Mouse (Mus musculus) liver, embryonic 14.5 days (tissue): ENCODE measurements around the gene Prss36. TPM values are rescaled to one million over a fixed set of nuclear protein-coding genes. Genes with fewer than 3 reads are reported as not detected.
"Not testable (repeated sequence)": the region's sequence is repeated elsewhere in the genome, so short reads cannot be mapped to it uniquely, and the experiment has no call there.

Experiments
- ATAC-seq: fragments of 200-750 bp; cut with Nextera tagmentation; 2 replicates; pipeline ENCODE4 v1.8.0; 2017; ENCODE audit warnings: moderate number of reproducible peaks, mild to moderate bottlenecking, moderate library complexity; ENCODE audit not compliant: insufficient read depth
- DNase-seq, 3 experiments: peaks; one replicate each; pipeline ENCODE4 v3.0.0-alpha.2; 2012 to 2013; ENCODE audit warnings: low read depth in 3 of 3, low spot score in 3 of 3
- H3K27ac ChIP-seq: fragments of 300-500 bp; sonication (generic); 2 replicates; pipeline ENCODE4 v1.5.1; 2014; ENCODE audit warnings: moderate library complexity, mild to moderate bottlenecking, control low read depth, inconsistent platforms
- H3K27me3 ChIP-seq: fragments of 300-500 bp; sonication (generic); 2 replicates; pipeline ENCODE4 v1.6.1; 2014; ENCODE audit warnings: mild to moderate bottlenecking, low read length, moderate library complexity; ENCODE audit not compliant: control insufficient read depth, insufficient read depth
- H3K36me3 ChIP-seq: fragments of 300-500 bp; sonication (generic); replicated peaks from 2 replicates; pipeline ENCODE4 v1.6.1; 2014; ENCODE audit warnings: low read depth; ENCODE audit not compliant: control insufficient read depth, insufficient read depth
- H3K4me1 ChIP-seq, 2 experiments: fragments of 200-500 bp in 1 of 2; fragments of 300-500 bp in 1 of 2; sonication (generic) in 1 of 2; replicated peaks; 2 replicates each; pipeline ENCODE4 v1.6.1; 2012 to 2014; ENCODE audit warnings: antibody characterized with exemption in 1 of 2, inconsistent platforms in 1 of 2, low read length in 1 of 2; ENCODE audit not compliant: control insufficient read depth in 2 of 2, insufficient read depth in 2 of 2
- H3K4me2 ChIP-seq: fragments of 300-500 bp; sonication (generic); 2 replicates; pipeline ENCODE4 v1.6.1; 2014; ENCODE audit warnings: low read depth, mild to moderate bottlenecking, control low read depth, moderate library complexity
- H3K4me3 ChIP-seq, 2 experiments: fragments of 200-500 bp in 1 of 2; fragments of 300-500 bp in 1 of 2; sonication (generic) in 1 of 2; 2 replicates each; pipeline ENCODE4 v1.5.1; 2012 to 2014; ENCODE audit warnings: low read depth in 2 of 2, low read length in 2 of 2, mild to moderate bottlenecking in 2 of 2, control low read depth in 1 of 2, inconsistent platforms in 1 of 2, moderate library complexity in 1 of 2; ENCODE audit not compliant: insufficient read depth in 1 of 2
- H3K9ac ChIP-seq: fragments of 300-500 bp; sonication (generic); replicated peaks from 2 replicates; pipeline ENCODE4 v1.6.1; 2014; ENCODE audit warnings: mild to moderate bottlenecking, control low read depth, moderate library complexity
- H3K9me3 ChIP-seq: fragments of 300-500 bp; sonication (generic); 2 replicates; pipeline ENCODE4 v1.6.1; 2016; ENCODE audit warnings: low read length, mixed read lengths; ENCODE audit not compliant: control insufficient read depth
- CTCF ChIP-seq: IDR thresholded peaks from 2 replicates; pipeline ENCODE4 v1.5.1; 2016; ENCODE audit warnings: antibody characterized with exemption, low read depth, control low read depth
- EP300 ChIP-seq: IDR thresholded peaks from 2 replicates; pipeline ENCODE4 v1.6.1; 2016; ENCODE audit warnings: antibody characterized with exemption, low read depth
- WGBS: fragments of 180-500 bp; shearing (Covaris S2); extraction: QIAGEN DNeasy Blood & Tissue Kit; methylation state at CpG from one replicate; pipeline ENCODE4 v1.1.7; 2014; ENCODE audit not compliant: insufficient replicate concordance; 5-methylcytosine and 5-hydroxymethylcytosine counted together
- polyA plus RNA-seq, 2 experiments: library from polyadenylated mRNA; depleted of rRNA in 1 of 2; stranded (reverse) in 1 of 2; unstranded in 1 of 2; fragments of >200 nt; fragmentation: Nextera tagmentation in 1 of 2; extraction: Ambion mirVana in 1 of 2; gene quantifications; 2 replicates each; pipeline versions ENCODE4 v1.2.1 to v1.2.3; 2012 to 2014

Gene Prss36
- polyA plus RNA-seq, 2 experiments, result 2.3 to 3.0 TPM

- WGBS, result 43% methylated on average over 13 of the region's 13 CpGs
- Histone ChIP-seq H3K27ac (no peak overlapping the region; the same call in 1 of the 2 replicates), H3K4me2 (peak overlapping the region; percentile 96), H3K27me3 (no peaks in the 10 kb centered on the region), H3K4me1 (peaks cover 34 to 39% of the 10 kb centered on the region in 2 experiments), H3K9me3 (no peaks in the 10 kb centered on the region), H3K36me3 (no peaks in the 10 kb centered on the region; the same call in 1 of the 2 replicates), H3K9ac (no peak overlapping the region), H3K4me3 (no peak overlapping the region)
- ATAC-seq, result no peak
- peak; percentile 48 to 65 (median 60) for DNase-seq
- TF ChIP-seq CTCF, result peak; percentile 94
- no peak for TF ChIP-seq EP300
Observed at GRCm38 (mm10) chr7:127896384-127896783, 50.1 kb downstream of the Prss36 start.

DNA sequence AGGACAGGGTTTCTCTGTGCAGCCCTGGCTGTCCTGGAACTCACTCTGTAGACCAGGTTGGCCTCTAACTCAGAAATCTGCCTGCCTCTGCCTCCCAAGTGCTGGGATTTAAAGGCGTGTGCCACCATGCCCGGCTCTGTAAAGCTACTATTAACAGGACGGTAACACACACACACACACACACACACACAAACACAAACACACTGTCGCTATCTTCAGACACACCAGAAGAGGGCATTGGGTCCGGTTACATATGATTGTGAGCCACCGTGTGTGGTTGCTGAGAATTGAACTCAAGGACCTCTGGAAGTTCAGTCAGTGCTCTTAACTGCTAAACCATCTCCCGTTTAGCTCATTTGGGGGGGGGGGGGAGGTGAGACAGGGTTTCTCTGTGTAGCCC is 50.6 kb downstream of the Prss36 start:
- DNase-seq, H3K36me3 ChIP-seq, H3K27me3 ChIP-seq, H3K9ac ChIP-seq, H3K9me3 ChIP-seq: not testable (repeated sequence)
- peak overlapping the region; percentile 96 for H3K4me2 ChIP-seq
- peaks cover 34 to 39% of the 10 kb centered on the region in 2 experiments for H3K4me1 ChIP-seq
- peak overlapping the region in 1 of 2 experiments; percentile 9; a peak in 1 of 4 replicates for H3K4me3 ChIP-seq
- peak overlapping the region; percentile 23 for H3K27ac ChIP-seq
- ATAC-seq, result peak; percentile 0; the same call in 1 of the 2 replicates
- 54% methylated on average over 7 of the region's 7 CpGs for WGBS

DNA sequence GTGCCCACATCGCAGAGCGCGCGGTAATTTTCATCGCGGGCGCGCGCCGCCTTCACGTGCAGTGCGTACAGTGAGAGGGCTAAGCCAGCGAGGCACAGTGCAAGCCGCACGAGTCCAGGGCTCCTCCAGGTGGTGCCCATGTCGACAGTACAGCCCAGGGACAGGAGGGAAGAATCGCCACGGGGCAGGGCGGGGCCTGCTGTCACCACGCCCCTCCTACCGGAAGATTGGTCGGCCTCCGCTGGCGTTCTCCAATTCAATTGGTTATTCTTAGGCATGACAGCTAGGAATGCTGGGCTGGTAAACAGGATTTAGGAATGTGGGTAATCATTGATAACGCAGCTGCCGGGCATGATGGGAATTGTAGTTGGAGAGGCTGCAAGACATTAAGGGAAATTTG is 51.1 kb downstream of the Prss36 start, which contains the start of the genes Gm21974 and Vkorc1:
Gene Gm21974, minus strand, starts transcription at position 13 of the 400 bp plus-strand sequence.
Gene Vkorc1, minus strand, starts transcription at position 176 of the 400 bp plus-strand sequence.
- H3K9ac ChIP-seq, result peak within 1 kb of the TSS; percentile 67
- no peaks in the 10 kb centered on the region for H3K9me3 ChIP-seq
- H3K4me3 ChIP-seq, result peak within 1 kb of the TSS; percentile 65 to 70
- H3K27me3 ChIP-seq, result no peaks in the 10 kb centered on the region
- ATAC-seq, result peak; percentile 94
- H3K27ac ChIP-seq, result peak within 1 kb of the TSS; percentile 76
- H3K36me3 ChIP-seq, result no peaks in the 10 kb centered on the region; the same call in 1 of the 2 replicates
- peak within 1 kb of the TSS; percentile 96 for H3K4me2 ChIP-seq
- TF ChIP-seq CTCF, result peak; percentile 78
- no peak for TF ChIP-seq EP300
- 0% methylated on average over 26 of the region's 26 CpGs for WGBS
- H3K4me1 ChIP-seq, result peaks cover 31 to 37% of the 10 kb centered on the region in 2 experiments
- peak; percentile 89 to 94 (median 92) for DNase-seq

GRCm38 (mm10) chr7:127894480-127894879 is 52.0 kb downstream of the Prss36 start:
- Histone ChIP-seq H3K9me3 (no peaks in the 10 kb centered on the region), H3K4me2 (peak overlapping the region; percentile 96), H3K4me1 (peaks cover 22 to 27% of the 10 kb centered on the region in 2 experiments), H3K4me3 (peak overlapping the region; percentile 65 to 70), H3K36me3 (no peaks in the 10 kb centered on the region; the same call in 1 of the 2 replicates), H3K9ac (peak overlapping the region; percentile 67), H3K27me3 (no peaks in the 10 kb centered on the region), H3K27ac (peak overlapping the region; percentile 76)
- TF ChIP-seq EP300 (no peak), CTCF (no peak)
- DNase-seq (no peak), ATAC-seq (no peak)
- WGBS, result 72% methylated on average over 5 of the region's 5 CpGs

GRCm38 (mm10) chr7:127890798-127891197 is 55.7 kb downstream of the Prss36 start, which contains the start of gene Prss53:
Gene Prss53 (minus strand): TSS chr7:127890970.
- no peak within 1 kb of the TSS for H3K4me3 ChIP-seq
- DNase-seq (no peak), ATAC-seq (no peak)
- TF ChIP-seq CTCF (no peak), EP300 (no peak)
- no peak within 1 kb of the TSS for H3K27ac ChIP-seq
- H3K27me3 ChIP-seq, result no peaks in the 10 kb centered on the region
- no peak within 1 kb of the TSS for H3K9ac ChIP-seq
- 56% methylated on average over 4 of the region's 4 CpGs for WGBS
- peaks cover 9 to 10% of the 10 kb centered on the region in 2 experiments for H3K4me1 ChIP-seq
- peaks cover 8% of the 10 kb centered on the region for H3K36me3 ChIP-seq
- H3K9me3 ChIP-seq, result no peaks in the 10 kb centered on the region
- no peak within 1 kb of the TSS for H3K4me2 ChIP-seq
